Mouse (Mus musculus) hematopoietic stem cell, adult 5-6 weeks (primary cell): ENCODE measurements at regions not wholly inside any gene's neighbourhood (a gene's known extent, or its start where the extent isn't known, plus 50 kb on each side); places are given as distances from the start of the nearest gene placed in this dataset.

Experiments
- ATAC-seq, 2 experiments: fragments of 125-278 bp in 1 of 2; replicated peaks in 1 of 2; 2 replicates each; pipeline ENCODE4 v1.8.0; 2016 to 2017; ENCODE audit warnings: inconsistent platforms in 2 of 2, mild to moderate bottlenecking in 2 of 2, moderate number of reproducible peaks in 2 of 2, low read depth in 1 of 2, moderate TSS enrichment in 1 of 2; ENCODE audit not compliant: low FRiP score in 2 of 2, poor library complexity in 2 of 2, severe bottlenecking in 2 of 2, insufficient read depth in 1 of 2, low TSS enrichment in 1 of 2

GRCm38 (mm10) chr3:104586342-104587175 is 51.9 kb upstream of the Slc16a1 start:
- no peak for ATAC-seq

- 0 out of 4 replicates have a peak, but pooled peaks of 1 of the 2 experiments have one; percentile 42 for ATAC-seq
Observed at GRCm38 (mm10) chr3:104585303-104585702, 53.2 kb upstream of the Slc16a1 start.

DNA sequence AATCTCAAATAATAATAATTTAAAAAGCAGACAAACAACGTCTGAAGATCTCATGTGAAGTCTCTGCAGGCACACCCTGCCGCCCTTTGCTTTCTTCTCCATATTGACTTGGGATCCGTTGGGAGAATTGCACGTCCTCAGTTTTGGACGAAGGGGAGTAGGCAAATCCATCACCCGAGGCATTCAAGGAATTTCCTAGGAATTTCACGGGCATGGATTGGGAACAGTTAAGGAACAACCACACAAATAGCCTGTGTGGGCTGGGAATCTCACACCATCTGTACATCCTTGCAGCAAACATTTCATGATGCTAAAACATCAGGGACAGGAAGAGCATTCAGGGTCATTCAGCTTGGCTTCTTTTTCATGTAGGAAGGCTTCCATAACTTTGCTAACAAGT is 55.2 kb upstream of the Slc16a1 start:
- no peak for ATAC-seq

DNA sequence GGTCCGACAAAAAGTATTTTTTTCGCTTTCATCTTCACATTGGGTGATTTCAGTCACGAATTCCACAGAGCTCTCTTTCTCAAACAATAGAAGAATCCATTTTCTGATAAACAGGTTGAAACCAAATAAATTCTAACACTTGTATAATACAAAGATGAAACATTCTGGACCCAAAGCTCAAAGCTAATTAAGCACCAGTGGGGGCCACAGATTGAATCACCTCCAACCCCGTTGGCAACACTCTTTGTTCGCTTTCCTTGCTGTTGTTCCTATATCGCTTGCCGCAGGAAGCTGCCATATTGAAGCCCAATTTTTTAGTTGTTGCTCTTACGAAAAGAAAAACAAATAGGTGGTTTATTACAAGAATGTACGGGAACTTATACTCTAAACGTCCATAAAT is 55.9 kb upstream of the Slc16a1 start:
- ATAC-seq = no peak

- ATAC-seq = no peak
Observed at GRCm38 (mm10) chr3:104579186-104579585, 59.3 kb upstream of the Slc16a1 start.

- ATAC-seq = no peak
Observed at GRCm38 (mm10) chr3:104578374-104578773, 60.1 kb upstream of the Slc16a1 start.

- ATAC-seq = no peak
Observed at GRCm38 (mm10) chr3:104577228-104577927, 61.1 kb upstream of the Slc16a1 start.

GRCm38 (mm10) chr3:104573277-104573940 is 61.7 kb upstream of the Lrig2 start:
- ATAC-seq = no peak

DNA sequence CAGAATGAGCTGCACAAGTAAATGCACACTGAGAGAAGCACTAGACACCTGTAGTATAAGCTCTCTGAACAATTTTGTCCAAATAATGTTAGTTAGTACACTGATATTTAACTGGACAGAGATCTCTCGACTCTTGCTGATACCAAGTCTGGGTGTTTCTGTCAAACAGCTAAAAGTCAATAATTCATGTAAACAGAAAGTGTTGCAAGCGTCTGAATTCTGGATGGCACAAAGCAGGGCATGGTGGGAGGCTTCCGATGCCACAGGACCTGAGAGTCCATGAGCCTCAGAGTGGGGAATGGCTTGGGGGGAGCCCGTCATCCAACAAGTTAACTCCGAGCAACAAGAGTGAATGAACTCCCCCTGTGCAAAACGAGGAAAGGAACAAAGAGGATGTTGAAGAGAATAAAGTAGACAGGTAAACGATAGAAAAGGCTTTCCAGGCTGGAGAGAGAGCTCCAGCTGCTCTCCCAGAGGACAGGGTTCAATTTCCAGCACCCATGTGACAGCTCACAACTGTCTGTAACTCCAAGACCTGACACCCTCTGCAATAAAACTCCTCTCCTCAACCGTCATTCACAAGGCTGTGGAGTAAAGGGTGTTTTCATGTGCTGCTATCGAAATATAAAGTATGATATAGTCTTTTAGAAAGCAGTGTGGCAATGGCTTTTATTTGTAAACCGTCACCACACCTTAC is 60.4 kb upstream of the Lrig2 start:
- no peak for ATAC-seq

GRCm38 (mm10) chr3:104565423-104566230 is 53.9 kb upstream of the Lrig2 start:
- no peak for ATAC-seq

- no peak for ATAC-seq
Observed at GRCm38 (mm10) chr3:104564857-104565256, 53.1 kb upstream of the Lrig2 start.

DNA sequence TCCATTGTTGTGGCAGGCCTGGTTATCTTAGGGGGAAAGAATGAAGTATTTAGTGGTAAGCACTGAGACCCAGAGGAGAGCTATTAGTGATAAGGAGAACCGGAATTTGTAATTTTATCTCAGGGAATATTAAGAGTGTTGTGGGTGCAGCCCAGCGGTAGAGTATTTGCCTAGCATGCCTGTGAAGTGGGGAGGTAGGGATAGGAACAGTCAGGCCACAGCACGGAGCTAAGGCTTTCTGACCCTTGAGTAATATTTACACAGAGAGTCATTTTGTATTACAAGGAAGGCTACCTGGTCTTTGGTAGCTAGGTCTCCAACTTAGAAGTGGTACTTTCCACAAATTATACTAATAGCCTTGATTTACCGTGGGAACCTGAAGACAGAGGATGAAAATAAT is 49.8 kb upstream of the Lrig2 start:
- no peak for ATAC-seq
